Comparison of ENCODE assay signal across 21 mouse cellular contexts in genomic region chr2:69109246-69109645, GRCm38 (mm10). TPM values are rescaled to one million over a fixed set of nuclear protein-coding genes. Genes with fewer than 3 reads are reported as not detected.
A peak's percentile ranks its signal among the peaks of the same experiment; 100 is the strongest.
DNase-seq lines count a peak whose midpoint lies in the region; ATAC-seq and TF ChIP-seq lines count a peak whose summit lies in the region.
"Had no signal": no experiment of that assay in that cellular context is flagged by ENCODE, and none has a peak within 500 bp of the region (broad histone marks: within the 10 kb centered on the region; RNA-seq: fewer than 3 reads in every experiment).

No protein-coding gene starts in this region.

- H3K79me2 ChIP-seq in myocyte (ENCODE audit: control insufficient read depth, insufficient read depth) = no peaks in the 10 kb centered on the region

- no peak for ATAC-seq in embryonic facial prominence, embryonic 12.5 days (ENCODE audit: insufficient number of reproducible peaks, insufficient read depth, low FRiP score, low TSS enrichment)
- ATAC-seq in granulocyte monocyte progenitor cell, adult 5-6 weeks (replicated peaks; ENCODE audit: poor library complexity, severe bottlenecking) = peak; percentile 90
- no peak for ATAC-seq in hindbrain, embryonic 13.5 days (ENCODE audit: low FRiP score)
- ATAC-seq: hindbrain, postnatal 0 days; liver, embryonic 12.5 days; midbrain, embryonic 16.5 days had no signal

- H3ac ChIP-seq in myocyte (ENCODE audit: control insufficient read depth, insufficient read length) = no peak overlapping the region

- no peak for TF ChIP-seq CTCF in layer of hippocampus, adult 2 months (conservative IDR thresholded peaks at IDR 0.05)

- H3K4me2 ChIP-seq in embryonic facial prominence, embryonic 12.5 days (replicated peaks) = no peak overlapping the region
- peak overlapping the region; percentile 79 for H3K4me2 ChIP-seq in myocyte (ENCODE audit: low read depth)
- H3K4me2 ChIP-seq in hindbrain, embryonic 13.5 days = no peak overlapping the region
- H3K4me2 ChIP-seq: liver, embryonic 12.5 days; lung, embryonic 15.5 days; neural tube, embryonic 12.5 days had no signal

- H3K9ac ChIP-seq in embryonic facial prominence, embryonic 12.5 days = no peak overlapping the region
- no peak overlapping the region for H3K9ac ChIP-seq in hindbrain, embryonic 13.5 days
- H3K9ac ChIP-seq: liver, embryonic 12.5 days; lung, embryonic 15.5 days; neural tube, embryonic 12.5 days had no signal

- H3K4me1 ChIP-seq in embryonic facial prominence, embryonic 12.5 days = peaks cover 6% of the 10 kb centered on the region
- peaks cover 3% of the 10 kb centered on the region; the same call in 1 of the 2 replicates for H3K4me1 ChIP-seq in embryonic facial prominence, embryonic 10.5 days
- no peaks in the 10 kb centered on the region for H3K4me1 ChIP-seq in hindbrain, embryonic 13.5 days (replicated peaks)
- H3K4me1 ChIP-seq: heart, embryonic 10.5 days; liver, embryonic 12.5 days; neural tube, embryonic 12.5 days had no signal

- no peaks in the 10 kb centered on the region for H3K9me3 ChIP-seq in embryonic facial prominence, embryonic 12.5 days
- H3K9me3 ChIP-seq in embryonic facial prominence, embryonic 10.5 days = no peaks in the 10 kb centered on the region
- H3K9me3 ChIP-seq in hindbrain, embryonic 13.5 days = no peaks in the 10 kb centered on the region
- H3K9me3 ChIP-seq: heart, embryonic 10.5 days; liver, embryonic 12.5 days; lung, embryonic 15.5 days; megakaryocyte, embryonic 14.5 days; neural tube, embryonic 12.5 days had no signal

- intact Hi-C loops in left cerebral cortex, postnatal 14 days (cut with DNase I) = no loop called here

- peak overlapping the region; percentile 47; the same call in 1 of the 2 replicates for H3K27ac ChIP-seq in embryonic facial prominence, embryonic 12.5 days
- no peak overlapping the region for H3K27ac ChIP-seq in embryonic facial prominence, embryonic 10.5 days (replicated peaks)
- peak overlapping the region; percentile 64; the same call in 1 of the 2 replicates for H3K27ac ChIP-seq in layer of hippocampus, adult 2 months
- no peak overlapping the region for H3K27ac ChIP-seq in hindbrain, embryonic 13.5 days
- H3K27ac ChIP-seq: heart, embryonic 10.5 days; hindbrain, postnatal 0 days; liver, embryonic 12.5 days; lung, embryonic 15.5 days; neural tube, embryonic 12.5 days had no signal

- WGBS in embryonic facial prominence, embryonic 12.5 days = 67% methylated on average over 5 of the region's 5 CpGs
- 75% methylated on average over 5 of the region's 5 CpGs for WGBS in embryonic facial prominence, embryonic 10.5 days
- WGBS in hindbrain, embryonic 13.5 days = 86% methylated on average over 5 of the region's 5 CpGs

- H3K36me3 ChIP-seq in embryonic facial prominence, embryonic 12.5 days = no peaks in the 10 kb centered on the region
- H3K36me3 ChIP-seq in embryonic facial prominence, embryonic 10.5 days (replicated peaks) = peaks cover 11% of the 10 kb centered on the region; the same call in 1 of the 2 replicates
- H3K36me3 ChIP-seq in myocyte (ENCODE audit: control insufficient read depth, insufficient read depth) = peaks cover 6% of the 10 kb centered on the region
- peaks cover 18% of the 10 kb centered on the region for H3K36me3 ChIP-seq in hindbrain, embryonic 13.5 days
- H3K36me3 ChIP-seq: heart, embryonic 10.5 days; liver, embryonic 12.5 days; lung, embryonic 15.5 days; neural tube, embryonic 12.5 days had no signal

- no peak for DNase-seq in embryonic facial prominence, embryonic 10.5 days (ENCODE audit: low spot score)
- no peak for DNase-seq in layer of hippocampus, adult 2 months (ENCODE audit: low spot score in 2 of 2)
- no peak for DNase-seq in layer of hippocampus, adult 9-10 months (ENCODE audit: low spot score)
- no peak for DNase-seq in left cerebral cortex, postnatal 14 days (ENCODE audit: low spot score in 2 of 2)
- DNase-seq: adrenal gland, adult 2 months; cerebellum, postnatal 14 days; gastrocnemius, postnatal 10 days; kidney, adult 9 months; right cerebral cortex, postnatal 14 days; thymus, postnatal 14 days had no signal

- no peak overlapping the region for H3K4me3 ChIP-seq in embryonic facial prominence, embryonic 12.5 days
- H3K4me3 ChIP-seq in embryonic facial prominence, embryonic 10.5 days = no peak overlapping the region
- no peak overlapping the region for H3K4me3 ChIP-seq in layer of hippocampus, adult 2 months
- no peak overlapping the region for H3K4me3 ChIP-seq in myocyte
- H3K4me3 ChIP-seq in hindbrain, embryonic 13.5 days = no peak overlapping the region
- H3K4me3 ChIP-seq: heart, embryonic 10.5 days; liver, embryonic 12.5 days; lung, embryonic 15.5 days; megakaryocyte, embryonic 14.5 days; neural tube, embryonic 12.5 days had no signal

- TF ChIP-seq POLR2A in myocyte (IDR thresholded peaks at IDR 0.05; ENCODE audit: insufficient read length, low read depth) = no peak

- no peaks in the 10 kb centered on the region for H3K27me3 ChIP-seq in embryonic facial prominence, embryonic 12.5 days
- H3K27me3 ChIP-seq in embryonic facial prominence, embryonic 10.5 days (replicated peaks; ENCODE audit: low read depth, poor library complexity, severe bottlenecking) = no peaks in the 10 kb centered on the region
- no peaks in the 10 kb centered on the region for H3K27me3 ChIP-seq in myocyte (ENCODE audit: control insufficient read depth, insufficient read depth, insufficient read length)
- H3K27me3 ChIP-seq in hindbrain, embryonic 13.5 days = no peaks in the 10 kb centered on the region
- H3K27me3 ChIP-seq: liver, embryonic 12.5 days; lung, embryonic 15.5 days; megakaryocyte, embryonic 14.5 days; neural tube, embryonic 12.5 days had no signal

TF ChIP-seq in myocyte, 11 proteins besides CTCF, POLR2A, EP300 and RAD21:
- TF ChIP-seq TCF12 (IDR thresholded peaks at IDR 0.05; ENCODE audit: insufficient read depth, poor library complexity, severe bottlenecking) (no peak), MYOG (IDR thresholded peaks at IDR 0.05; ENCODE audit: control insufficient read depth in 1 of 3, insufficient read depth in 1 of 3, insufficient read length in 2 of 3, low read depth in 2 of 3) (no peak), E2F4 (IDR thresholded peaks at IDR 0.05; ENCODE audit: insufficient read depth) (no peak), TCF3 (IDR thresholded peaks at IDR 0.05; ENCODE audit: insufficient read length, low read depth) (no peak), MAX (IDR thresholded peaks at IDR 0.05; ENCODE audit: low read depth) (no peak), SRF (IDR thresholded peaks at IDR 0.05; ENCODE audit: control insufficient read depth, insufficient read length, low read depth) (no peak), REST (IDR thresholded peaks at IDR 0.05; ENCODE audit: insufficient read depth, insufficient read length) (no peak), MYOD1 (IDR thresholded peaks at IDR 0.05; ENCODE audit: control insufficient read depth in 1 of 3, insufficient read length in 2 of 3, low read depth in 2 of 3) (no peak), USF1 (IDR thresholded peaks at IDR 0.05; ENCODE audit: low read depth) (no peak), CEBPB (IDR thresholded peaks at IDR 0.05; ENCODE audit: insufficient read depth, poor library complexity, severe bottlenecking) (no peak), POLR2AphosphoS2 (IDR thresholded peaks at IDR 0.05; ENCODE audit: insufficient read length, low read depth) (no peak)

RNA-seq across cellular contexts. Expression of gene Nostrin, which starts 26.4 kb away (rescaled TPM):
- polyA plus RNA-seq in embryonic facial prominence, embryonic 12.5 days (2016; fragmentation: Nextera tagmentation; extraction: Ambion mirVana) = 0.45 and 0.65 TPM in 2 replicates
- polyA plus RNA-seq in embryonic facial prominence, embryonic 10.5 days (2016; fragmentation: Nextera tagmentation; extraction: Ambion mirVana) = 0.42 and 0.45 TPM in 2 replicates
- total RNA-seq in layer of hippocampus, adult 2 months (2021) = 1 to 10 TPM; 4.2 to 4.8 TPM
- 2.1 and 9.0 TPM in 2 replicates for total RNA-seq in granulocyte monocyte progenitor cell, adult 5-6 weeks (2014; fragmentation: Nextera tagmentation)
- 9.3 and 12.2 TPM in 2 replicates for total RNA-seq in granulocyte monocyte progenitor cell, adult 5-6 weeks (2017)
- polyA plus RNA-seq in myocyte (2012; fragmentation: generic; extraction: Trizol) = 0.13 TPM
- 0.71 and 1.1 TPM in 2 replicates for polyA plus RNA-seq in hindbrain, embryonic 13.5 days (2015; fragmentation: Nextera tagmentation; extraction: Ambion mirVana)
- 1 to 10 TPM; 4.7 to 7.6 TPM for total RNA-seq in left cerebral cortex, postnatal 14 days (2021)

Comparison
In these comparisons a context has a peak if more than half of its experiments do, and no peak if none do; other contexts are left out.
1. H3K27ac ChIP-seq: peak in embryonic facial prominence, embryonic 12.5 days (single experiment) and layer of hippocampus, adult 2 months (single experiment); none in embryonic facial prominence, embryonic 10.5 days (single experiment) and hindbrain, embryonic 13.5 days (single experiment).